Mouse (Mus musculus) bone marrow, adult 2 months (tissue): ENCODE measurements around the gene Adipoq.

Experiments
- CTCF ChIP-seq: fragments of 200-500 bp; IDR thresholded peaks from 2 replicates; pipeline ENCODE4 v1.5.1; 2011; ENCODE audit warnings: low read length, control low read depth; ENCODE audit not compliant: control insufficient read depth, insufficient read depth
- POLR2A ChIP-seq: fragments of 200-500 bp; IDR thresholded peaks from 2 replicates; pipeline ENCODE4 v1.6.1; 2011; ENCODE audit warnings: low read depth, mild to moderate bottlenecking, control low read depth, low read length, borderline replicate concordance; ENCODE audit not compliant: control insufficient read depth

DNA sequence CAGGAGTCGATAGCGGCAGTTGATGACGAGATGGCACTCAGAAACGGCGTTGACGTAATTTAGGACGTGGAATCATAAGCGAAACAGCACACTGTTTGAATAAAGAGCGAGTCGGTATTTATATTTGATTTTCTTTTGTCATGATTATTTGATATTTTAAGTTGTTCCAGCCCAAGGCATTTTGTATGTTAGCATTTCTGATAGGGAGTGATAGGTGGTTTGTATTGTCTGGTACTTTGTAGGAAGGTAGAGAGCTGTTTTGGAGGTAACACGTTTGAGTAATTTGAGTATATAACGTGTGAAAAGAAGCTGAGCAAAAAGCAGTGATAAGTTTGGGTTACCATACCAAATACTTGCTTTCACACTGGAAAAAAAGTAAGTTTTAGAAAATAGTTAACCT is 34.0 kb upstream of the Adipoq start:
- no peak for TF ChIP-seq CTCF
- TF ChIP-seq POLR2A: no peak
